Mouse (Mus musculus): Measurements from ENCODE around the gene Borcs6.

Gene Borcs6

DNA sequence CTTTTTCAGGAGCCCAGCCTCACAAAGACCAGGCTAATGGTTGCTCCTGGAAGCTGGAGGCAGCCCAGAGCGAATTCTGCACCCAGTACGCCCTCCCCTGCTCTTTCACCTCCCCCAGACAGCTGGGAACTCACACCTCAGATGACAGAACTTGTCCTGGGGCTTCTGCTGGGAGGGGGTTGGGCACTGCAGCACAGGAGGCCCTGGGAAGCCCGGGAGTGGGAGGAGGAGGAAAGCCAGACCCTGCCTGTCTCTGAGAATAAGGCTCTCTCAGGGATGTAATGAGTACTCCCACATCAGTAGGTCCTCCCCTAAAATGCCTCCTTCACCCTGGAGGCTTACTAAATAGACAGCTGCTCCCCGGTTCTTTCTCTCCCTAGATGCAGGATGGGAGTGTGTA lies 27.6 kb downstream of the Borcs6 start:
- ChIA-PET CTCF (interaction anchor here in 3 of 4 experiments (0.6 to 1.3 kb wide), 8 partner anchors 11 to 509 kb away, joined by 3 to 5 read pairs (median 4); no protein-coding TSS in a partner anchor), POLR2A (interaction anchor here (0.6 to 19.7 kb wide), 24 partner anchors 8 to 526 kb away, joined by 3 to 547 read pairs (median 7); partner anchors contain the start of genes Tmem107 (in 3 of the 4), 9130213A22Rik (in 2 of the 4), Borcs6 (in 2 of the 4) and Hes7 (in 1 of the 4))

DNA sequence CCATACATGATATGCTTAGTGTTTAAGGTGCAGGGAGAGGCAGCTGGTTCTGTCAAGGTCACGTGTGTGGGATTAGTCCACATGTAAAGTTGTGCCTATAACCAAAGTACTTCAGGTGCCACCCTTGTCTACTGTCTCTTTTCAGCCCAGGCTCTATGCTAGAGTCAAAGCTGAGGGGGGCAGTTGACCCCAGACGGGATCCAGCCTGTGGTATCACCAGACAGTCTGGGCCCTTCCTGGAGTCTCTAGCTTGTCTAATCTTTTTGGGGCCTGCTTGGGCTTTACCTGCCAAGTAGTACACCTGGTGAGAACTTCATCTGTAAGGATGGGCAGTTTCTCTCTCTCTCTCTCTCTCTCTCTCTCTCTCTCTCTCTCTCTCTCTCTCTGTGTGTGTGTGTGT lies 28.1 kb downstream of the Borcs6 start:
- CTCF ChIA-PET, result interaction anchor here in 3 of 4 experiments (0.6 to 1.3 kb wide), 7 partner anchors 11 to 509 kb away, joined by 3 to 4 read pairs (median 4); no protein-coding TSS in a partner anchor
- POLR2A ChIA-PET, result interaction anchor here (0.6 to 19.7 kb wide), 26 partner anchors 9 to 525 kb away, joined by 3 to 547 read pairs (median 6); partner anchors contain the start of genes Tmem107 (in 3 of the 4), 9130213A22Rik (in 2 of the 4), Borcs6 (in 2 of the 4) and Hes7 (in 1 of the 4)

DNA sequence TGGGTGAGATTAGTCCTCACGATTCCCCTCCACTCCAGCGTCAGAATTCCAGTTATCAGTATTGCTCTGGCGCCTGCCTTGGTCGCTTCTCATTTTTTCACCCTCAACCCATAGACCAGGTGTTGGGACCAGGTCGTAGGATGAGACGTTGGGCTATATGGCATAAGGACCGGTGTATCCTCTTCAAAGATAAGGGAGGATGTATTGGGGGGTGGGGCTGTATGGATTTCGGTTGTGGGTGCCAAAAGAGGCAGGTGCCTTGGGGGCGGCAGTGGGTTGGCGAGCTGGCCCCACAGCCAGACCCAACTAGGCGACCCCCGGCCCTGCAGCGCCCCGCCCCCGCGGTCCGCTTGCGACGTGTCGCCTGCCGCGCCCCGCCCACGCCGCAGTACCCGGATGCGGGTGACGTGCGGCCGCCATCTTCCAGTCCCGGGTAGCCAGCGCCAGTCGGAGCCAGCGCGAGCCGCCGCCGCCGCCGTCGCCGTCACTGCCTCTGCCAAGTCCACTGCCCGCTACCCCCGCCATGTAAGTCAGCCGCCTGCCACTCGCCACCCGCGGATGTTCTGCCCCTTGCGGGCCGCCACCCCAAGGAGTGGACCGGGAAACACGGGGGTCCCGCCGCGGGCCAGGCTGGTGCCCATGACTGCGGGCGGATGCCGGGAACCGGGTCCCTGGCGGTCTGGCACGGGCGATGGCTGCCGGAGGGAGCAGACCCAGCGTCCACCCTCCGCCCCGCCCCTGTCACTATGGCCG lies 28.8 kb downstream of the Borcs6 start, which contains the start of gene Vamp2:
Gene Vamp2 (plus strand): TSS at position 388 of the 753 bp plus-strand sequence.
- ChIA-PET CTCF (interaction anchor here in 1 of 4 experiments (1.3 kb wide), 1 partner anchor 12 kb away, joined by 3 read pairs; no protein-coding TSS in a partner anchor), POLR2A (interaction anchor here (0.6 to 19.7 kb wide), 21 partner anchors 9 to 329 kb away, joined by 3 to 547 read pairs (median 7); partner anchors contain the start of genes Tmem107 (in 3 of the 4), 9130213A22Rik (in 2 of the 4), Borcs6 (in 2 of the 4) and Hes7 (in 1 of the 4))

DNA sequence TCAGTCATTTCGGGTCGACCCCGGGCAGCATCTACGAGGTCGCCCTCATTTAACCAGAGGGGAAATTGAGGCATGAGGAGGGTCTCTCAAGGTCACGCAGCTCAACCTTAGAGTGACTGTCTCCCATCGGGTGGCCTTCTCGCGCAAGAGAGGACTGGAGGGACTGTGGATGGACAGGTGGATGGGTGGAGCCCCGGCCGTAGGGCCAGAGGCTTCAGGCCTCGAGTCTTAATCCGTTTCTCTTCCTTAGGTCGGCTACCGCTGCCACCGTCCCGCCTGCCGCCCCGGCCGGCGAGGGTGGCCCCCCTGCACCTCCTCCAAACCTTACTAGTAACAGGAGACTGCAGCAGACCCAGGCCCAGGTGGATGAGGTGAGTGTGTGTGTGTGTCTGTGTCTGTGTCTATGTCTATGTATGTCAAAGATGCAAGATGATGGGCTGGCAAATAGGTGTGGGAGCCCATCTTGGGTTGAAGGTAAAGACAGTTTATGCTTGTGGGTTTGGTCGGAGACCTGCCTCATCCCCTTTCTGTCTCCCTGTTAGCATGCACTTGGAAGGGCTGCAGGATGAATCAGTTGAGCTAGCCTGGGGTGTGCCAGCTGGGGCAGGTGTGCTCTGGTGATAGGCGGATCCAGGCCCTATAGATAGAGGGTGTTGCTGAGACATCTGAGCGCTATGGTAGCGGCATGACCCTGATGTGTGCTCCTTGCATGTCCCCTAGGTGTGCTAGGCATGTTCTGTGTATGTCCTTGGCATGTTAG lies 29.5 kb downstream of the Borcs6 start:
- ChIA-PET POLR2A (interaction anchor here in 3 of 4 experiments (0.6 to 19.7 kb wide), 13 partner anchors 10 to 146 kb away, joined by 3 to 547 read pairs (median 10); partner anchors contain the start of genes Borcs6 (in 2 of the 3), Tmem107 (in 2 of the 3), 9130213A22Rik (in 1 of the 3) and Hes7 (in 1 of the 3)), CTCF (interaction anchor here in 1 of 4 experiments (1.0 kb wide), 1 partner anchor 22 kb away, joined by 3 read pairs; no protein-coding TSS in a partner anchor)

DNA sequence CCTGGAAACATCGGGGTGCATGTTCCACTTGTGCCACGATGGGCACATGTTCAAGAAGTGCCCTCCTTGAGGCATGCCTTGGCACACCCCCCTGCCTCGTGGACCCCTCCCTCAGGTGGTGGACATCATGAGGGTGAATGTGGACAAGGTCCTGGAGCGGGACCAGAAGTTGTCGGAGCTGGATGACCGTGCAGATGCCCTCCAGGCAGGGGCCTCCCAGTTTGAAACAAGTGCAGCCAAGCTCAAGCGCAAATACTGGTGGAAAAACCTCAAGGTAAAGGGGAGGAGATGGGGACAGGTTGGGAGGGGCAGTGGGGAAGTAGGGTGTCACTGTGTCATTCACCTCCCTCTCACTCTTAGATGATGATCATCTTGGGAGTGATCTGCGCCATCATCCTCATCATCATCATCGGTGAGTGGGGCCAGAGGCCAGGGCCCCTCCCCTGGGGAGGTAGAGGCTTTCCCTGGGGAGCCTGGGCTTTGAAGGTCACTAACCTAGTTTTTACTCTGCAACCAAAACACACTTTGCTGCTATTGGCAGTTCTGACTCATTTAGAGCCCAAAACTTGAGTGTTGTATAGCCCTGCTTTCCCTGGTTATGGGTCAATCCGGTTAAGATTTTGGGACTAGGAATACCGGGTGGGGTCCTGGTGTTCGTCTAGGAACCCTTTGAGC lies 30.2 kb downstream of the Borcs6 start:
- POLR2A ChIA-PET, result interaction anchor here in 3 of 4 experiments (0.7 to 19.7 kb wide), 6 partner anchors 9 to 145 kb away, joined by 3 to 547 read pairs (median 138); partner anchors contain the start of genes Tmem107 (in 2 of the 3), 9130213A22Rik (in 1 of the 3) and Hes7 (in 1 of the 3)
- CTCF ChIA-PET, result interaction anchor here in 1 of 4 experiments (1.0 kb wide), 1 partner anchor 23 kb away, joined by 3 read pairs; no protein-coding TSS in a partner anchor

DNA sequence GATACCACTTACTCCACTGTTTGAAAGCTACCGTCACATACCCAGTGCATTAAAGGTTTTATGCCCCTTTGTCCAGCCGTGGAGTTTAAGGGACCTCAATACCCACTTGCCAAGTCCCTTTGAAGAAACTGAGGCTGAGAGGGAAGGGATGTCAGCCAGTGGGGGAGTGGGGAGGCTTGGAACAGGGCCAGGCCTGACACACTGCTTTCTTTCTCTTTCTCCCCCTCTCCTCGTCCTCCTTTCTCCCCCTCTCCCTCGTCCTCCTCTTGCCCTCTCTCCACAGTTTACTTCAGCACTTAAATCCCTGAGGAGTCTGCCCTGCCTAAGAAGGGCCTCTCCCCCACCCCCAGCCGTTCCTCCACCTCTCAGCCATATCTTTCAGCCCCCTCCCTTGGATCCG lies 30.9 kb downstream of the Borcs6 start:
- ChIA-PET CTCF (interaction anchor here in 1 of 4 experiments (1.3 kb wide), 1 partner anchor 43 kb away, joined by 3 read pairs; no protein-coding TSS in a partner anchor), POLR2A (interaction anchor here in 3 of 4 experiments (0.9 to 19.7 kb wide), 5 partner anchors 14 to 508 kb away, joined by 3 to 547 read pairs (median 269); partner anchors contain the start of genes Tmem107 (in 3 of the 3), 9130213A22Rik (in 1 of the 3) and Hes7 (in 1 of the 3))

DNA sequence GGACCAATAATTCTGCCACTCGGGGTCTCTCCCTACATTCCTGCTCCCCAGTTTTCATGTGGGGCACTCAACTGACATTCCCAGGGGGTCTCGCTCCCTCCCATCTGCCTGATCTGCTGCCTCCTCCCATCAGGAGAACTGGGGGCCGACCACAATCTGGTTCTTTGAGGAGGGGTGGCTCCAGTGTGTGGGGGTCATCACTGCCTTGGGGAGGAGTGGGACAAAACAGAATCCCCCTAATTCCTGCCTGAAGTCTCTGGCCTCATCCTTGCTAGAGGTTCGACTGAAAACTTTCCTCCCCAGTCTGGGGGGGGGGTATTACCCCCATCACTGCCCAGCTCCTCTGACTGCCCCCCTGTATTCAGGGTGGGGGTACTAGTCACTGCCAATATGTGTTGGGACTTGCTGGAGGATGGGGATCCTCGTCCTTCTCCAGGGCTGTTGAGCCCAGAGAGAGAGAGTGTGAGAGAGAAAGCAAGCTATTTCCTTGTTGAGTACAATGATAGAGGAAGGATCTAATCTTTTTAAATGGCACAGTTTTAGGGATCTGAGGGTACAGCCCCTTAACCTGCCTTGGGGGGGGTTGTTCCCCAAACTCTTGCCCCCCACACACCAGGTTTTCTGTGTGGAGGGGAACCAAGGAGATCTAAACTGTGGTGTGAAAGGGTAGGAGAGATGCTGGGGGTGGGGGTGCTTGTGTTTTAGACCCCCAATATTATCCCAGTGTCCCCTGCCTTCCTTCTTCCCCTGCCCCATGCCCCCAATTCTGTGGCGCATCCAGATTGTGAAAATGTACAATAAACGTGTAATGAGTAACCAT lies 32.3 kb downstream of the Borcs6 start:
- ChIA-PET CTCF (interaction anchor here (0.5 to 3.0 kb wide), 19 partner anchors 10 to 231 kb away, joined by 3 to 14 read pairs (median 4); partner anchors contain the start of gene 9130213A22Rik (in 1 of the 4)), POLR2A (interaction anchor here (0.7 to 19.7 kb wide), 15 partner anchors 8 to 67 kb away, joined by 3 to 547 read pairs (median 5); partner anchors contain the start of genes Tmem107 (in 3 of the 4), 9130213A22Rik (in 2 of the 4), Borcs6 (in 1 of the 4) and Hes7 (in 1 of the 4))

DNA sequence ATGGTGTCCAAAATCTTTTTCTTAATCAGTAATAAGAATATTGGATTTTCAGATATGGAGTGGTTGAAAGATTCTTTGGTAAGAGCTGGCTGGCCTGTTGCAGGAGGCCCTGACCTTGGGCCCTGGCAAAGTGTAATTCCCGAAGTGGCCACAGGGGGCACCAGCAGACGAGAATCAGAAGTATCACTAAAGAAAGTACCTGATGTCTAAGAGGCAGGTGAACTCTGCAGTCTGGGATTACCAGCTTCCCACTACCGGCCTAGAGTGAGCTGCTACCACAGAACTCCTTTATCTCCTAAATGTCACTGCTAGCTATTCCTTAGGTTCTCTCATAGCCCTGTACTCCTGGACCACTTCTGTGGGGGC lies 32.9 kb downstream of the Borcs6 start:
- CTCF ChIA-PET, result interaction anchor here (0.5 to 3.0 kb wide), 22 partner anchors 9 to 367 kb away, joined by 3 to 14 read pairs (median 4); partner anchors contain the start of genes 9130213A22Rik (in 1 of the 4) and Slc25a35 (in 1 of the 4)

DNA sequence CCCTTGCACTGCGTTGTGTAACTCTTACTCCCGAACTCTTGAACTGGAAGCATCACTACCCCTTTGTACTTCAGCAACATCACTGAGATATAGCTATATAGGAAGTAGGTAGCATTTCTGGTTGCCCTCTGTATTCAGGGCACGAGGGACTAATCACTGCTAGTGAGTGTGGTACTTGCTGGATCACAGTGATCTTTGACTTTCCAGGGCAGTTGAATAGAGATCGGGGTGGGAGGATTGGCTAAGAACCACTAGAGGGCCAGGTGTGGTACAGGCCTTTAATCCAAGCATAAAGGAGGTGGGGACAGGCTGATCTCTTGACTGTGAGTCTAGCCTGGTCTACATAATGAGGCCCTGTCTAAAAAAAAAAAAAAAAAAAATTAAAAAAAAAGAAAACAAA lies 33.4 kb downstream of the Borcs6 start:
- POLR2A ChIA-PET, result interaction anchor here (0.6 to 19.7 kb wide), 20 partner anchors 8 to 64 kb away, joined by 3 to 547 read pairs (median 4); partner anchors contain the start of genes Tmem107 (in 3 of the 4), 9130213A22Rik (in 2 of the 4), Borcs6 (in 1 of the 4) and Hes7 (in 1 of the 4)
- CTCF ChIA-PET, result interaction anchor here (0.6 to 3.0 kb wide), 21 partner anchors 8 to 366 kb away, joined by 3 to 14 read pairs (median 4); partner anchors contain the start of genes 9130213A22Rik (in 1 of the 4), Borcs6 (in 1 of the 4) and Slc25a35 (in 1 of the 4)

More for the DNA sequence above, 32.9 kb downstream of the Borcs6 start:
- POLR2A ChIA-PET, result interaction anchor here (0.6 to 19.7 kb wide), 16 partner anchors 10 to 64 kb away, joined by 3 to 547 read pairs (median 5); partner anchors contain the start of genes Tmem107 (in 3 of the 4), 9130213A22Rik (in 2 of the 4), Borcs6 (in 1 of the 4) and Hes7 (in 1 of the 4)

DNA sequence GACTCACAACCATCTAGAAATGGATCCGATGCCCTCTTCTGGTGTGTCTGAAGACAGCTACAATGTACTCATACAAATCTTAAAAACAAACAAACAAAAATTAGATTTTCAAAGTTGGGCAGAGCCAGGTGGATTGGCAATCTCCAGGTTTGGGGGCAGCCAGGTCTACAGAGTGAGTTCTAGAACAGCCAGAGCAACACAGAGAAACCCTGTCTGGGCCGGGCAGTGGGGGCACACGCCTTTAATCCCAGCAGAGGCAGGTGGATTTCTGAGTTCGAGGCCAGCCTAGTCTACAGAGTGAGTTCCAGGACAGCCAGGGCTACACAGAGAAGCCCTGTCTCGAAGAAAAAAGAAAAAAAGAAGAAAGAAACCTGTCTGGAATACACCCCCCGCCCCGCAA lies 34.3 kb downstream of the Borcs6 start:
- CTCF ChIA-PET, result interaction anchor here in 3 of 4 experiments (0.6 to 3.0 kb wide), 11 partner anchors 13 to 918 kb away, joined by 3 to 14 read pairs (median 7); partner anchors contain the start of genes Borcs6 (in 1 of the 3) and Slc25a35 (in 1 of the 3)
- POLR2A ChIA-PET, result interaction anchor here (0.8 to 19.7 kb wide), 30 partner anchors 9 to 241 kb away, joined by 3 to 547 read pairs (median 8); partner anchors contain the start of genes Tmem107 (in 3 of the 4), 9130213A22Rik (in 2 of the 4), Borcs6 (in 2 of the 4) and Cntrob (in 1 of the 4)

DNA sequence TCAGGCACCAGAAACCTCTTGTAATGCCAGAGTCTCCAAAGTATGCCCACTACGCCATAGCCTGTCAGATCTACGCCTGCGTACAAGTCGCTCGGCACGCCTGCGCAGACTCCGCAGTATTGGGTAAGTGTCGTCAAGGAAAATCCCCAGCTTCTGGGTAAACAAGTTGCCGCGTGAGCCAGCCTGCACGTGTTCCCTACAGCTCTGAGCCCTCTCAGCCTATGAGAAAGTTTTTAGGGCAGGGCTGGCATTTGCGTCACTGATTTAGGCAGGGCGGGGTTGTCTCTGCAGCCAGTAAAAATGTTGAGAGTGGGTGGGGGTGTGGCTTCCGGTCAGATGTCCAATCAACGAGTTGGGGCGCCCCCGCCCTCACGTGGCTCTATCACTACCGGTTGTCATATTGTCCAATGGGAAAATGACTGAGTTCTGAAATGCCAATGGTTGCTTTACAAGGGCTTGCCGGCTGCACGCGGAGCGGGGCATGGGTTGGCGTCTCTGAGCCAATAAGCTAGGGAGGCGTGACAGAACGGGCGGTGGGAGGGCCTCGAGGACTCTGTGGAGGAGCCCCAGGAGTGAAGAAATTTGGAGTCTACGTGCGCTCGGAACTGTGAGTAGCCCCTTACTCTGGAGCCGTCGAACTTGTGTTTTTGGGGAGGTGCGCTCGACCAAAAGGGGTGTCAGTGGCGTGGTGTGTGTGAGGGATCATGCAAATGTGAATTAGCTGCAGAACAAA lies 35.3 kb downstream of the Borcs6 start, which contains the start of gene Per1:
Gene Per1 (plus strand): TSS at position 521 of the 733 bp plus-strand sequence.
- CTCF ChIA-PET, result interaction anchor here in 3 of 4 experiments (0.6 to 2.0 kb wide), 14 partner anchors 12 to 538 kb away, joined by 3 to 13 read pairs (median 4); partner anchors contain the start of genes Fxr2 (in 1 of the 3) and Hes7 (in 1 of the 3)
- POLR2A ChIA-PET, result interaction anchor here (0.6 to 19.7 kb wide), 58 partner anchors 8 to 1574 kb away, joined by 3 to 547 read pairs (median 5); partner anchors contain the start of genes Tmem107 (in 3 of the 4), 9130213A22Rik (in 2 of the 4), Borcs6 (in 2 of the 4) and Trp53 (in 2 of the 4)

DNA sequence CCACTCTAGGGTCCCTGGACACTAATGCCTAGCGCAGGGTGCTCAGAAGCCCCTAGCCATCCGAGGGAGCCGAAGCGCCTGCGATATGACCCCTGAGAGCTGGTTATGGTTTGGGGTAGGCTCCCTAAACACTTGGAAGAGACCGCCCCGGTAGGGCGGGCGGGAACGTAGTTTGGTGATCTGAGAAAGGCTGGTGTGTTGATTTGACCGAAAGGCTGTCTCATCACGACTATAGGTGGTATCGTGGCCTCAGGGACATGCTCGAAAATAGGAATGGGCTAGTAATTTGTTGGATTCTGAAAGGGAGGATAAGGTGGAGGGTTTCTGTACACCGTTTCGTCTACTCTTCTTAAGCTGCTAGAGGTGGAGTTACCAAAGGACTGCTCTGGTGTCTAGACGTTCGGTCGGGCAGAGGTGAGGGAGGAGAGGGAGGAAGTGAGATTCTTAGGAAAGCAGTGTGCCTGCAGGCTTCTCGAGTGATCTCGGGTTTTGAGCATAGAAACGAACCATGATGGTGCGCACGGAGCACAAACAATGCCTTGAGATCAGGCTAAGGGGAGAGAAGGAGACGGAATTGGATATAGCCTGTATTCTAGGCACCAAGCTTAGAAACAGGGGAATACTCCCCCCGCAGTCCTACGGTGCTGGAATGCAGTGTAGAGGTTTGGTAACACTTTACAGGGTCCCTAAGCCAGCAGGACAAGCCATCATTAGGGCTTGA lies 36.2 kb downstream of the Borcs6 start:
- ChIA-PET CTCF (interaction anchor here (0.6 to 2.0 kb wide), 11 partner anchors 11 to 1076 kb away, joined by 3 to 13 read pairs (median 4); partner anchors contain the start of genes Fxr2 (in 1 of the 4) and Hes7 (in 1 of the 4)), POLR2A (interaction anchor here (0.6 to 19.7 kb wide), 49 partner anchors 8 to 906 kb away, joined by 3 to 547 read pairs (median 7); partner anchors contain the start of genes Tmem107 (in 3 of the 4), 9130213A22Rik (in 2 of the 4), Trp53 (in 2 of the 4) and Wrap53 (in 2 of the 4))

DNA sequence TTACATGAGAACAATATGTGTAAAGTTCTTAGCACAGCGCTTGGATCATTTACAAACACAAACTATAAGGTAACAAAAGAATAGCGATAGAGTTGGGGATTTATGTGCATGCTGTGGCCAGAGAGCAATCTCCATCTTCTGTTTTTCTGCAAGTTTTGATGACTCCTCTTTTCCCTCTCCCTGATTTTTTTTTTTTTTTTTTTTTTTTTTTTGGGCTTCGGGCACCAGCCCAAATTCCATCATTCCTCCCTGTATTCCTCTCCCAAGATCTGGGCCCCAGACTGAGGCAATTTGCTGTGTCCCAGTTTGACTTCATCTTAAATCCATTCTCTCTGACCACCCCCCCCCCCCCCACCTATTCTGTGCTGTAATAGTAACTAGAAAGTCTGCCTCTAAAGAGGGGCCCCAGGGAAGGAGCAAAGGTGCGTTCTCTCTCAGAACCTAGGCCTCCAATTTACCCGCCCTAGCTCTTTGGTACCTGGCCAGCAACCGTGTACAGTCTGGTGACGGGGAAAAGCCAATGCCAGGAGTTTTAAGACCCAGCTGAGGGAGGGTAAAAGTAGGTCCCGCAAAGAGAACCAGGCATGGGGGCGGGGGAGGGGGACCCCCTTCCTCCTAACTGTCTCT lies 37.0 kb downstream of the Borcs6 start:
- CTCF ChIA-PET, result interaction anchor here in 2 of 4 experiments (0.6 to 0.8 kb wide), 2 partner anchors 16 to 85 kb away, joined by 3 read pairs; no protein-coding TSS in a partner anchor
- POLR2A ChIA-PET, result interaction anchor here in 3 of 4 experiments (0.7 to 19.7 kb wide), 24 partner anchors 9 to 781 kb away, joined by 3 to 547 read pairs (median 10); partner anchors contain the start of genes Tmem107 (in 3 of the 3), Borcs6 (in 2 of the 3), Hes7 (in 2 of the 3) and 9130213A22Rik (in 1 of the 3)
